Mouse (Mus musculus) testis, adult 2 months (tissue): ENCODE data around the gene Epyc.

Experiments used
- CTCF ChIP-seq: fragments of 200-500 bp; IDR thresholded peaks from 2 replicates; pipeline ENCODE4 v1.5.1; 2012; ENCODE audit warnings: low read depth, mild to moderate bottlenecking, inconsistent platforms, low read length, moderate library complexity; ENCODE audit not compliant: control insufficient read depth, insufficient read depth, insufficient replicate concordance
- POLR2A ChIP-seq: fragments of 200-500 bp; IDR thresholded peaks from 2 replicates; pipeline ENCODE4 v1.6.1; 2012; ENCODE audit warnings: low read depth, mild to moderate bottlenecking, inconsistent platforms, low read length, moderate library complexity; ENCODE audit not compliant: control insufficient read depth

GRCm38 (mm10) chr10:97693398-97694135 lies 49.7 kb downstream of the Epyc start:
- no peak for TF ChIP-seq CTCF
- TF ChIP-seq POLR2A: no peak
